7 mouse cellular contexts compared by ENCODE assay signal in genomic region chr5:114099709-114100389, GRCm38 (mm10). TPM values are rescaled to one million over a fixed set of nuclear protein-coding genes. Genes with fewer than 3 reads are reported as not detected.
DNase-seq lines count a peak whose midpoint lies in the region; ATAC-seq lines count a peak whose summit lies in the region.

No protein-coding gene starts in this region.

- H3K27me3 ChIP-seq in limb, embryonic 10.5 days (ENCODE audit: low read depth, poor library complexity, severe bottlenecking): no peaks in the 10 kb centered on the region
- no peaks in the 10 kb centered on the region for H3K27me3 ChIP-seq in midbrain, embryonic 13.5 days

- no peaks in the 10 kb centered on the region for H3K9me3 ChIP-seq in limb, embryonic 10.5 days (replicated peaks)
- H3K9me3 ChIP-seq in midbrain, embryonic 13.5 days: no peaks in the 10 kb centered on the region

- H3K4me2 ChIP-seq in midbrain, embryonic 13.5 days (replicated peaks): peak overlapping the region; percentile 99

- peak; percentile 98 for ATAC-seq in granulocyte monocyte progenitor cell, adult 5-6 weeks (replicated peaks; ENCODE audit: poor library complexity, severe bottlenecking)
- ATAC-seq in midbrain, embryonic 13.5 days: peak; percentile 92

- H3K36me3 ChIP-seq in limb, embryonic 10.5 days: peaks cover 29% of the 10 kb centered on the region
- peaks cover 23% of the 10 kb centered on the region for H3K36me3 ChIP-seq in midbrain, embryonic 13.5 days

- peak overlapping the region; percentile 99 for H3K4me3 ChIP-seq in limb, embryonic 10.5 days
- H3K4me3 ChIP-seq in midbrain, embryonic 13.5 days (replicated peaks): peak overlapping the region; percentile 97

- peak; percentile 94 for DNase-seq in adrenal gland, adult 2 months
- DNase-seq in embryo, embryonic 11.5 days (ENCODE audit: low read depth, low spot score): peak; percentile 86
- peak; percentile 83 for DNase-seq in kidney, adult 11 months
- peak; percentile 97 for DNase-seq in limb, embryonic 10.5 days (ENCODE audit: low spot score)
- peak; percentile 67 for DNase-seq in spleen, adult 12 weeks (ENCODE audit: low spot score)

- H3K9ac ChIP-seq in midbrain, embryonic 13.5 days (replicated peaks): peak overlapping the region; percentile 95

- peaks cover 17% of the 10 kb centered on the region for H3K4me1 ChIP-seq in limb, embryonic 10.5 days
- H3K4me1 ChIP-seq in midbrain, embryonic 13.5 days (replicated peaks): peaks cover 20% of the 10 kb centered on the region

- peak overlapping the region; percentile 92 for H3K27ac ChIP-seq in limb, embryonic 10.5 days
- peak overlapping the region; percentile 74 for H3K27ac ChIP-seq in midbrain, embryonic 13.5 days

- 8% methylated on average over 37 of the region's 37 CpGs for WGBS in limb, embryonic 10.5 days
- WGBS in midbrain, embryonic 13.5 days: 8% methylated on average over 37 of the region's 37 CpGs

RNA-seq across cellular contexts. Expression of gene Svop, which starts 8.5 kb away (rescaled TPM):
- total RNA-seq in adrenal gland, adult 2 months (2021): 1 to 10 TPM; 1.6 to 4.0 TPM
- 1.5 and 1.9 TPM in 2 replicates for polyA plus RNA-seq in adrenal gland, adult 2 months (2012; rRNA removed)
- not detected in 2 replicates for total RNA-seq in granulocyte monocyte progenitor cell, adult 5-6 weeks (2014; fragmentation: Nextera tagmentation)
- not detected in 2 replicates for total RNA-seq in granulocyte monocyte progenitor cell, adult 5-6 weeks (2017)
- polyA plus RNA-seq in limb, embryonic 10.5 days (2016; fragmentation: Nextera tagmentation; extraction: Ambion mirVana): 0.08 TPM in 1 of 2 replicates, not detected in the other
- polyA plus RNA-seq in midbrain, embryonic 13.5 days (2015; fragmentation: Nextera tagmentation; extraction: Ambion mirVana): 79.3 and 82.7 TPM in 2 replicates

RNA-seq across cellular contexts. Expression of gene Alkbh2, which starts 28.2 kb away (rescaled TPM):
- 1 to 10 TPM; 6.0 to 9.3 TPM for total RNA-seq in adrenal gland, adult 2 months (2021)
- 10.1 and 15.2 TPM in 2 replicates for polyA plus RNA-seq in adrenal gland, adult 2 months (2012; rRNA removed)
- 12.0 and 14.8 TPM in 2 replicates for total RNA-seq in granulocyte monocyte progenitor cell, adult 5-6 weeks (2014; fragmentation: Nextera tagmentation)
- total RNA-seq in granulocyte monocyte progenitor cell, adult 5-6 weeks (2017): 2.4 and 9.2 TPM in 2 replicates
- 12.9 and 16.1 TPM in 2 replicates for polyA plus RNA-seq in limb, embryonic 10.5 days (2016; fragmentation: Nextera tagmentation; extraction: Ambion mirVana)
- 5.8 and 6.0 TPM in 2 replicates for polyA plus RNA-seq in midbrain, embryonic 13.5 days (2015; fragmentation: Nextera tagmentation; extraction: Ambion mirVana)

RNA-seq across cellular contexts. Expression of gene Ung, which starts 30.3 kb away (rescaled TPM):
- total RNA-seq in adrenal gland, adult 2 months (2021): 1 to 10 TPM; 4.7 to 5.7 TPM
- polyA plus RNA-seq in adrenal gland, adult 2 months (2012; rRNA removed): 4.3 and 4.9 TPM in 2 replicates
- 39.0 and 45.5 TPM in 2 replicates for total RNA-seq in granulocyte monocyte progenitor cell, adult 5-6 weeks (2014; fragmentation: Nextera tagmentation)
- 23.6 and 38.6 TPM in 2 replicates for total RNA-seq in granulocyte monocyte progenitor cell, adult 5-6 weeks (2017)
- 81.3 and 91.8 TPM in 2 replicates for polyA plus RNA-seq in limb, embryonic 10.5 days (2016; fragmentation: Nextera tagmentation; extraction: Ambion mirVana)
- 14.8 and 17.4 TPM in 2 replicates for polyA plus RNA-seq in midbrain, embryonic 13.5 days (2015; fragmentation: Nextera tagmentation; extraction: Ambion mirVana)

RNA-seq across cellular contexts. Expression of gene Usp30, which starts 34.6 kb away (rescaled TPM):
- total RNA-seq in adrenal gland, adult 2 months (2021): 10 to 100 TPM; 25.4 to 40.0 TPM
- polyA plus RNA-seq in adrenal gland, adult 2 months (2012; rRNA removed): 26.6 and 31.3 TPM in 2 replicates
- 5.5 and 6.5 TPM in 2 replicates for total RNA-seq in granulocyte monocyte progenitor cell, adult 5-6 weeks (2014; fragmentation: Nextera tagmentation)
- 3.0 and 5.6 TPM in 2 replicates for total RNA-seq in granulocyte monocyte progenitor cell, adult 5-6 weeks (2017)
- 12.7 and 15.5 TPM in 2 replicates for polyA plus RNA-seq in limb, embryonic 10.5 days (2016; fragmentation: Nextera tagmentation; extraction: Ambion mirVana)
- polyA plus RNA-seq in midbrain, embryonic 13.5 days (2015; fragmentation: Nextera tagmentation; extraction: Ambion mirVana): 16.7 and 19.0 TPM in 2 replicates

RNA-seq across cellular contexts. Expression of gene Acacb, which starts 46.5 kb away (rescaled TPM):
- total RNA-seq in adrenal gland, adult 2 months (2021): 100 to 1,000 TPM; 119 to 132 TPM
- 81.3 and 102 TPM in 2 replicates for polyA plus RNA-seq in adrenal gland, adult 2 months (2012; rRNA removed)
- 0.45 and 1.7 TPM in 2 replicates for total RNA-seq in granulocyte monocyte progenitor cell, adult 5-6 weeks (2014; fragmentation: Nextera tagmentation)
- 0.10 and 0.13 TPM in 2 replicates for total RNA-seq in granulocyte monocyte progenitor cell, adult 5-6 weeks (2017)
- polyA plus RNA-seq in limb, embryonic 10.5 days (2016; fragmentation: Nextera tagmentation; extraction: Ambion mirVana): 4.8 and 5.8 TPM in 2 replicates
- polyA plus RNA-seq in midbrain, embryonic 13.5 days (2015; fragmentation: Nextera tagmentation; extraction: Ambion mirVana): 2.4 and 2.9 TPM in 2 replicates

Comparison
In these comparisons a context has a peak if more than half of its experiments do, and no peak if none do; other contexts are left out.
1. Peak in every context shown above with its lines: DNase-seq, ATAC-seq, H3K4me3 ChIP-seq and H3K27ac ChIP-seq.
2. RNA of gene Svop, which starts 8.5 kb away (polyA plus RNA-seq): 79.3 to 82.7 TPM in midbrain, embryonic 13.5 days; 1.5 to 1.9 TPM in adrenal gland, adult 2 months and 0.08 TPM in limb, embryonic 10.5 days; every median in the first group is over 10 times any median in the second.